Mouse (Mus musculus) testis, adult 2 months (tissue): ENCODE results near the gene 4930564D02Rik.

ENCODE experiments used
- CTCF ChIP-seq: fragments of 200-500 bp; IDR thresholded peaks from 2 replicates; pipeline ENCODE4 v1.5.1; 2012; ENCODE audit warnings: low read depth, mild to moderate bottlenecking, inconsistent platforms, low read length, moderate library complexity; ENCODE audit not compliant: control insufficient read depth, insufficient read depth, insufficient replicate concordance
- POLR2A ChIP-seq: fragments of 200-500 bp; IDR thresholded peaks from 2 replicates; pipeline ENCODE4 v1.6.1; 2012; ENCODE audit warnings: low read depth, mild to moderate bottlenecking, inconsistent platforms, low read length, moderate library complexity; ENCODE audit not compliant: control insufficient read depth

GRCm38 (mm10) chr3:105099526-105100269 lies 33.1 kb downstream of the 4930564D02Rik start:
- no peak for TF ChIP-seq CTCF
- no peak for TF ChIP-seq POLR2A
